Mouse (Mus musculus) embryonic facial prominence, embryonic 10.5 days (tissue): ENCODE results near the gene Anapc13. TPM values are rescaled to one million over a fixed set of nuclear protein-coding genes. Genes with fewer than 3 reads are reported as not detected.
A peak's percentile ranks its signal among the peaks of the same experiment; 100 is the strongest.

Experiments
- DNase-seq: peaks from one replicate; pipeline ENCODE4 v3.0.0-alpha.2; 2017; ENCODE audit warnings: low spot score
- H3K27ac ChIP-seq: fragments of 300-500 bp; sonication (generic); replicated peaks from 2 replicates; pipeline ENCODE4 v1.5.1; 2016; ENCODE audit warnings: mild to moderate bottlenecking
- H3K27me3 ChIP-seq: fragments of 300-500 bp; sonication (generic); replicated peaks from 2 replicates; pipeline ENCODE4 v1.6.1; 2016; ENCODE audit warnings: low read depth, mild to moderate bottlenecking; ENCODE audit not compliant: poor library complexity, severe bottlenecking
- H3K36me3 ChIP-seq: fragments of 300-500 bp; sonication (generic); replicated peaks from 2 replicates; pipeline ENCODE4 v1.6.1; 2016; ENCODE audit warnings: mild to moderate bottlenecking, moderate library complexity
- H3K4me1 ChIP-seq: fragments of 300-500 bp; sonication (generic); 2 replicates; pipeline ENCODE4 v1.6.1; 2016
- H3K4me3 ChIP-seq: fragments of 300-500 bp; sonication (generic); 2 replicates; pipeline ENCODE4 v1.5.1; 2016; ENCODE audit warnings: mild to moderate bottlenecking, moderate library complexity
- H3K9me3 ChIP-seq: fragments of 300-500 bp; sonication (generic); 2 replicates; pipeline ENCODE4 v1.6.1; 2016; ENCODE audit warnings: mild to moderate bottlenecking
- WGBS: fragments of 180-500 bp; shearing (Covaris S2); methylation state at CpG from one replicate; pipeline ENCODE4 v1.1.7; 2016; 5-methylcytosine and 5-hydroxymethylcytosine counted together
- polyA plus RNA-seq: library from polyadenylated mRNA; unstranded; fragments of >200 nt; fragmentation: Nextera tagmentation; extraction: Ambion mirVana; gene quantifications from 2 replicates; pipeline ENCODE4 v1.2.1, GENCODE M21; 2016

The Anapc13 gene
- polyA plus RNA-seq, 1 experiment from 2014 or later: 164 TPM

DNA sequence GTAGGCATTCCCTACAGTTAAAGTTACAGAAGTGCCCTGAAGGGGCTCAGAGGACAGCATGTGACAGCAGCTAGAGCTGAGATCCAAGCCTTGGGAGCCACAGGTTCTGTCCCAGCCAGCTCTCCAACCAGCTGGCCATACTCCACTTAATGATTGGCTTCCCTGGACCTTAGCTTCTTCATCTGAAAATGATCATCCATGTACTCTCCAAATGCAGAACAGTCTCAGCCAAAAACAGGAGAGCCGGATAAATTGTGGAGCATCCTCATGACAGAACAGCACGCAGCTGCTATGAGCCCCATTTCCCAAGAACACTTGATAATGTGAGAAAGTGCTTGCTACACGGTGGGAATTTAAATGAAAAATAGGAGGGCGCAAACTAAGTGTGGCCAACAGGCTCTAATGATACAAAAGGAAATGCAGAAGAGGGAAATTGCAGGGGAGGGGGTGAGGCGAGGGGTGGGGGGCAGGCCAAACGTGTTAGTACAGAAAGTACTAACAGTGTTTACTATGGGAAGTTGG, 25.2 kb downstream of the Anapc13 start:
- Histone ChIP-seq H3K27ac (peak overlapping the region; percentile 4; the same call in 1 of the 2 replicates), H3K36me3 (no peaks in the 10 kb centered on the region), H3K4me3 (no peak overlapping the region), H3K9me3 (0 out of 2 replicates have a peak, but pooled peaks cover 3% of the 10 kb centered on the region), H3K27me3 (no peaks in the 10 kb centered on the region), H3K4me1 (peaks cover 34% of the 10 kb centered on the region)
- 76% methylated on average over 6 of the region's 6 CpGs for WGBS
- no peak for DNase-seq

DNA sequence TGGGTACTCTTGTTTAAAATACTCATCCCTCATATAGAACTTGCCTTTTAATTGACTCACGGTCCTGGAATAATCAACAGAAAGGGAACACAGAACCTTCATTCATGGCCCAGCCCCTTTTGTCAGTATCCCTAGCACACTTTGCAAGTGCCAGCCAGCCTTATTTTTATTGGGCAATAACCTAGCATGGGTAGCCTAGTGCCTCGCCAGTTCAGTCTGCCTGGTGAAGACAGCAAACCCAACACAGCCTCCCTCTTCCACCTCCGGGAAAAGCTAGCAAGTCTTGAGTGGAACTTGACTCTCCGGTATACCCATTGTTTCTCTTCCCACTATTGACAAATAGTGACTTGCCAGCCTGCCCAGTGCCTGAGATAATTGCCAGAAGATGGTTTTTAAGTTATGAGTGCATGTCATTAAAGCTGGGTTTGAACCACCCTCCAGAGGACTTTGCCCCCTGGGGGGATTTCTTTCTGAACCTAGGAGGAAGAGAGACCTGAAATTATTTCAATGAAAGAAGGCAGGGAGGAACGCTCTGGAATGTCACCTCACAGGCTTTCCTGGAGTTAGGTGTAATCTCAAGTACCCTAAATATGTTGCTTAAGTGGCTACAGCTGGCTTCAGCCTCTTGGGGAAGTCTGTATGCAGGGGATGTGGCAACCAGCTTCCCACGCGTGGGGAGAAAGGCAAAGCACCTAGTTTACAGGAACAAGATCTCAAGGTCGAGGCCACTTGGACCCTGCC, 30.4 kb downstream of the Anapc13 start:
- 52% methylated on average over 8 of the region's 8 CpGs for WGBS
- no peak for DNase-seq
- H3K9me3 ChIP-seq: 0 out of 2 replicates have a peak, but pooled peaks cover 3% of the 10 kb centered on the region
- H3K4me1 ChIP-seq: peaks cover 37% of the 10 kb centered on the region
- H3K27ac ChIP-seq: no peak overlapping the region
- H3K27me3 ChIP-seq: no peaks in the 10 kb centered on the region
- no peaks in the 10 kb centered on the region for H3K36me3 ChIP-seq
- no peak overlapping the region for H3K4me3 ChIP-seq

DNA sequence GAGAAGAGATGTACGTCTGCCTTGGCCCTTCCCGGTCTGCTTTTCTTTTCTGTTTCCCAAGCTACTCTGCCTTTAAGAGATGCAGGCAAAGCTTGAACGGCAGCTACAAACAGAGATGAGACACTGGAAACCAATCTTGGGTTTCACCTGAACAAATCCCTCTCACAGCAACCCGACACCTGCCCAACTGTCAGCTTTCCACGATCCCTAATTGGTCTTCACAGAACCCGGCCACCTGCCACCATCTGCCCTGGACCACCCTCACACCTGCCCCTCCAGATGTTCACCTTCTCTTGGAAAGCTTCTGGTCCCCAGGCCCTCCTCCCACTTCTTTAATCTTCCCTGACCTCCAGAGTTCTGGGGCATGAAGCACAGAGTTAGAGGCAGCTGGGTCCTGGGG, 42.0 kb downstream of the Anapc13 start:
- peaks cover 41% of the 10 kb centered on the region for H3K4me1 ChIP-seq
- DNase-seq: peak; percentile 72
- 0 out of 2 replicates have a peak, but pooled peaks cover 12% of the 10 kb centered on the region for H3K27me3 ChIP-seq
- H3K4me3 ChIP-seq: no peak overlapping the region
- H3K36me3 ChIP-seq: no peaks in the 10 kb centered on the region
- H3K9me3 ChIP-seq: no peaks in the 10 kb centered on the region
- H3K27ac ChIP-seq: peak overlapping the region; percentile 61
- WGBS: 31% methylated on average over 6 of the region's 6 CpGs

DNA sequence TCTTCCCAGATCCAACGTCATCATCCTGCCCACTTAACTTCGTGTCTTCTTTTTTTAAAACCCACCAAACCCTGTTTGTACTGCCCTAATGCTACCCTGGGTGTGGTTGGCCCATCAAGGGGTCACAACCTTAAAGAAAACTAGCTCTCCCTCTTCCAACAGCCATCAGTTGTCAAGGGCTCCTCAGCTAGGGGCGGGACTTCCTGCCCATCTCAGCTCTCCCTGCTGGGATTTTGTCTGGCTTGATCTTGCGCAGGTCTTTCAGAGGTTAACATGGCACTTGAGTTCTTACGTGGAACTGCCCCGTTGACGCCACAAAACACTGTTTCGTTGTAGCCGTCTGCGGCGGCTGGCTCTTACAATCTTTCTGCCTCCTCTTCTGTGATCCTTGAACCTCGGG, 42.8 kb downstream of the Anapc13 start:
- Histone ChIP-seq H3K9me3 (no peaks in the 10 kb centered on the region), H3K27me3 (0 out of 2 replicates have a peak, but pooled peaks cover 12% of the 10 kb centered on the region), H3K27ac (no peak overlapping the region), H3K4me3 (no peak overlapping the region), H3K4me1 (peaks cover 48% of the 10 kb centered on the region), H3K36me3 (no peaks in the 10 kb centered on the region)
- DNase-seq: no peak
- 84% methylated on average over 12 of the region's 12 CpGs for WGBS

DNA sequence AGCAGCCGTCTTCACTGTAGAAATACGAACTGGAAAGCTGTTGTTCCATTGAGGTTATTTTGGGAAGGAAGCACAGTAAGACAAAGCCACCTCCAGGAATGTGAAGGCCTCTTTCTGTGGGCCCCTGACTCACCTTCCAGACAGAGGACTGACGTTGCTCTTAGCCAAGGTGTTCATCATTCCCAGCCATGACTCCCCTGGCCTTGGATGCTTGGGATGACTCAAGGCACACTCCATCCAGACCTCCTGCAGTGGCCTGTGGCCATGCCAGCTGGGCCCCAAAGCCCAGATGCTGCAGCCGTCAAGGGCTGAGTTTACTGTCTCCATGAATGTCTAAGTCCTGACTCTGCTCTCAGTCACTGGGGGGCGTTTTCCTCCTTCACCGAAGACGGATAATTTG, 47.3 kb downstream of the Anapc13 start:
- WGBS: 71% methylated on average over 7 of the region's 7 CpGs
- Histone ChIP-seq H3K27ac (no peak overlapping the region), H3K36me3 (no peaks in the 10 kb centered on the region), H3K27me3 (no peaks in the 10 kb centered on the region), H3K4me3 (no peak overlapping the region), H3K9me3 (no peaks in the 10 kb centered on the region), H3K4me1 (peaks cover 32% of the 10 kb centered on the region)
- DNase-seq: no peak

DNA sequence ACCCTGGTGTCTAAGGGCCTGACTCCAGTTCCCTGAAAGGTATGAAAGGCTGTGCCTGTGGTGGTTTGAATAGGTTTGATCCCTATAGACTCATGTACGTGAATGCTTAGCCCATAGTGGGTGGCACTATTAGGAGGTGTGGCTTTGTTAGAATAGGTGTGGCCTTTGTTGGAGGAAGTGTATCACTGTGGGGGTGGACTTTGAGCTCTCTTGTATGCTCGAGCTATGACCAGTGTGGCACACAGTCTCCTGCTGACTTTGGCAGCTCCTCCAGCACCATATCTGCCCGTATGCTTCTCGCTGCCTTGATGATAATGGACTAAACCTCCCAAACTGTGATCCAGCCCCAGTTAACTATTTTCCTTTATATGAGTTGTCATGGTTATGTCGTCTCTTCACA, 49.8 kb downstream of the Anapc13 start:
- Histone ChIP-seq H3K27me3 (no peaks in the 10 kb centered on the region), H3K27ac (no peak overlapping the region), H3K9me3 (no peaks in the 10 kb centered on the region), H3K36me3 (no peaks in the 10 kb centered on the region), H3K4me1 (peaks cover 23% of the 10 kb centered on the region), H3K4me3 (no peak overlapping the region)
- WGBS: 81% methylated on average over 5 of the region's 5 CpGs
- no peak for DNase-seq

DNA sequence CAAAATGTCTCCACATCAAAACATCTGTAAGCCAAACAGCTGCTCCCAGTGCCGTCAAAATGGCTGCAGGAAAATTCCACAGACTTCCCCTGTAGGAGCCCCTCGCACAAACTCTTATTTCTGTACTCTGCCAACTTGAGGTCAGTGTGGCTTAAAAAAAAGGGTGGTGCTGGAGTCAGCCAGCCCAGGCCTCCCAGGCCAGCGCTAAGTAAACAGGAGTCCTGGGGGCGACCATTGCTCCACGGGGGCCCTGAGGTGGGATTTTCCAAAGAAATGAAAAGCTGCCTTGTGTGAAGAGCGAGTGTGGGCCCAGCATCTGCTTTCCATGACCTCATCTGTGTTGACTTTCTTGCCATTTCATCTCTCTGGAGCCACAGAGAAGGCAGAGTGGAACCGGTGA, 55.4 kb downstream of the Anapc13 start:
- WGBS: 37% methylated on average over 7 of the region's 7 CpGs
- Histone ChIP-seq H3K27ac (0 out of 2 replicates have a peak overlapping the region, but pooled peaks have one; percentile 8), H3K27me3 (peaks cover 6% of the 10 kb centered on the region; the same call in 1 of the 2 replicates), H3K36me3 (no peaks in the 10 kb centered on the region), H3K4me1 (peaks cover 7% of the 10 kb centered on the region), H3K4me3 (no peak overlapping the region), H3K9me3 (no peaks in the 10 kb centered on the region)
- DNase-seq: peak; percentile 37

Other genes starting within 250 kb of the Anapc13 start
- 0.04 and 0.10 TPM in 2 replicates for gene Ky, start 120.5 kb upstream of the Anapc13 start, polyA plus RNA-seq
- 53.4 and 56.2 TPM in 2 replicates for gene Cep63, start 238 bp downstream of the Anapc13 start, polyA plus RNA-seq
- 61.4 and 64.0 TPM in 2 replicates for gene Amotl2, start 90.4 kb downstream of the Anapc13 start, polyA plus RNA-seq
- 15.8 and 15.9 TPM in 2 replicates for gene Ryk, start 208.6 kb downstream of the Anapc13 start, polyA plus RNA-seq